Comparison of ENCODE assay signal across 27 mouse cellular contexts in the genomic region with DNA sequence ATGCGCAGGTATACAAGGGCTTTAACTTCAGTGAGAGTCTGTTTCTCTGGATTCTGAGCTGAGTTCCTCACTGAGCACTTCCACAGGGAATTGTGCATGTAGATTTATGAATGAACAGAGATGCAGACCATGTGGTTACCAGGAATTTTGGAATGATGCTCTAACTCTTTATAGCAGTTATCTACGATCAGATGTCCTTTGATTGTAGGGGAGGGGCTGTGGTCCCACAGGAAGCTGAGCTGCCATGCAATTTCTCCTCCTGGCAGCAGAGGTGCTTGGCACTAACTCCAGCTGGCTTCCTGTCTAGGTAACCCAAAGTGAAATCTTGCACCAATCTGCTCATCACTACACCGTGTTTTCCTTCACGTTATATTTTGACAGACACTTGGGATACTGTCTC.
DNase-seq lines count a peak whose midpoint lies in the region; ATAC-seq and TF ChIP-seq lines count a peak whose summit lies in the region.
"Had no signal": no experiment of that assay in that cellular context is flagged by ENCODE, and none has a peak within 500 bp of the region (broad histone marks: within the 10 kb centered on the region; RNA-seq: fewer than 3 reads in every experiment).

No protein-coding gene starts in this region.

- peak; percentile 75; the same call in 1 of the 2 replicates for ATAC-seq in forebrain, embryonic 14.5 days
- peak; percentile 58; the same call in 1 of the 2 replicates for ATAC-seq in forebrain, postnatal 0 days
- ATAC-seq: intestine, postnatal 0 days; Patski had no signal

- no peaks in the 10 kb centered on the region for H3K36me3 ChIP-seq in forebrain, embryonic 14.5 days (ENCODE audit: control insufficient read depth, insufficient read depth, low read length)
- H3K36me3 ChIP-seq in forebrain, embryonic 10.5 days (replicated peaks), result no peaks in the 10 kb centered on the region
- H3K36me3 ChIP-seq in forebrain, postnatal 0 days (ENCODE audit: insufficient read depth), result no peaks in the 10 kb centered on the region
- H3K36me3 ChIP-seq: embryonic facial prominence, embryonic 10.5 days; embryonic facial prominence, embryonic 13.5 days; G1E; hindbrain, embryonic 12.5 days; hindbrain, embryonic 15.5 days had no signal

- H3K9ac ChIP-seq in forebrain, embryonic 14.5 days (ENCODE audit: low read length), result no peak overlapping the region
- H3K9ac ChIP-seq in forebrain, postnatal 0 days, result no peak overlapping the region
- H3K9ac ChIP-seq: embryonic facial prominence, embryonic 13.5 days; hindbrain, embryonic 12.5 days; hindbrain, embryonic 15.5 days had no signal

- peak; percentile 71 to 74 for DNase-seq in cerebellum, postnatal 14 days
- no peak for DNase-seq in cerebellum, adult 2 months
- peak; percentile 74 for DNase-seq in forebrain, embryonic 14.5 days (ENCODE audit: low spot score)
- no peak for DNase-seq in forebrain, embryonic 10.5 days (ENCODE audit: extremely low spot score, low spot score)
- peak; percentile 82 for DNase-seq in brain, embryonic 14.5 days (ENCODE audit: low read depth)
- DNase-seq in forebrain, postnatal 0 days, result peak; percentile 56
- DNase-seq in adipocyte (ENCODE audit: low spot score), result no peak
- DNase-seq: adrenal gland, adult 2 months; adrenal gland, postnatal 14 days; B cell, adult 2 months; cerebellum, adult 18-20 months; cerebellum, postnatal 36 days; embryo, embryonic 11 days; gastrocnemius, adult 2 months; gastrocnemius, postnatal 14 days; heart, adult 11 months; kidney, adult 2 months had no signal

- H3K9me3 ChIP-seq in forebrain, embryonic 14.5 days (replicated peaks; ENCODE audit: control insufficient read depth, low read length), result no peaks in the 10 kb centered on the region
- no peaks in the 10 kb centered on the region for H3K9me3 ChIP-seq in forebrain, embryonic 10.5 days
- H3K9me3 ChIP-seq in forebrain, postnatal 0 days (ENCODE audit: low read length), result no peaks in the 10 kb centered on the region
- H3K9me3 ChIP-seq: embryonic facial prominence, embryonic 10.5 days; embryonic facial prominence, embryonic 13.5 days; G1E; hindbrain, embryonic 12.5 days; hindbrain, embryonic 15.5 days had no signal

- H3K27me3 ChIP-seq in cerebellum, adult 2 months (ENCODE audit: control insufficient read depth, insufficient read depth, low read length), result no peaks in the 10 kb centered on the region
- no peaks in the 10 kb centered on the region for H3K27me3 ChIP-seq in forebrain, embryonic 14.5 days (replicated peaks; ENCODE audit: control insufficient read depth, insufficient read depth, low read length)
- no peaks in the 10 kb centered on the region for H3K27me3 ChIP-seq in forebrain, embryonic 10.5 days (ENCODE audit: poor library complexity, severe bottlenecking)
- no peaks in the 10 kb centered on the region for H3K27me3 ChIP-seq in forebrain, postnatal 0 days (ENCODE audit: insufficient read depth, low read length)
- H3K27me3 ChIP-seq: CH12.LX; embryonic facial prominence, embryonic 13.5 days; hindbrain, embryonic 12.5 days; hindbrain, embryonic 15.5 days; Patski had no signal

- no peak overlapping the region for H3K27ac ChIP-seq in cerebellum, adult 2 months (ENCODE audit: insufficient read depth, low read length)
- H3K27ac ChIP-seq in forebrain, embryonic 14.5 days (ENCODE audit: low read depth, low read length), result no peak overlapping the region
- H3K27ac ChIP-seq in forebrain, embryonic 10.5 days, result no peak overlapping the region
- no peak overlapping the region for H3K27ac ChIP-seq in forebrain, postnatal 0 days (ENCODE audit: low read depth, low read length)
- H3K27ac ChIP-seq: embryonic facial prominence, embryonic 10.5 days; embryonic facial prominence, embryonic 13.5 days; gastrocnemius, adult 2 months; hindbrain, embryonic 12.5 days; hindbrain, embryonic 15.5 days had no signal

- TF ChIP-seq CTCF in cerebellum, adult 2 months (IDR thresholded peaks at IDR 0.05; ENCODE audit: borderline replicate concordance, insufficient read depth, low read depth, low read length), result no peak
- TF ChIP-seq CTCF in brain, embryonic 14.5 days (IDR thresholded peaks at IDR 0.05; ENCODE audit: borderline replicate concordance, extremely low read depth, insufficient read depth, insufficient read length), result no peak
- 0 out of 2 replicates have a peak, but pooled peaks have one; percentile 3 for TF ChIP-seq CTCF in forebrain, postnatal 0 days (IDR thresholded peaks at IDR 0.05; ENCODE audit: low read depth)

- no peak overlapping the region for H3K4me2 ChIP-seq in forebrain, embryonic 14.5 days (ENCODE audit: low read length)
- H3K4me2 ChIP-seq in forebrain, postnatal 0 days (ENCODE audit: low read depth), result no peak overlapping the region
- H3K4me2 ChIP-seq: embryonic facial prominence, embryonic 13.5 days; heart, embryonic 11.5 days; hindbrain, embryonic 12.5 days; hindbrain, embryonic 15.5 days had no signal

- peaks cover 2% of the 10 kb centered on the region; the same call in 1 of the 2 replicates for H3K4me1 ChIP-seq in cerebellum, adult 2 months (ENCODE audit: control insufficient read depth, insufficient read depth, low read length)
- H3K4me1 ChIP-seq in forebrain, embryonic 14.5 days (ENCODE audit: control insufficient read depth, insufficient read depth, low read length), result no peaks in the 10 kb centered on the region
- no peaks in the 10 kb centered on the region; the same call in 1 of the 2 replicates for H3K4me1 ChIP-seq in forebrain, embryonic 10.5 days
- no peaks in the 10 kb centered on the region for H3K4me1 ChIP-seq in forebrain, postnatal 0 days (ENCODE audit: insufficient read depth)
- H3K4me1 ChIP-seq: embryonic facial prominence, embryonic 10.5 days; embryonic facial prominence, embryonic 13.5 days; hindbrain, embryonic 12.5 days; hindbrain, embryonic 15.5 days had no signal

- H3K4me3 ChIP-seq in cerebellum, adult 2 months (replicated peaks; ENCODE audit: insufficient read depth, low read depth, low read length), result no peak overlapping the region
- H3K4me3 ChIP-seq in forebrain, embryonic 14.5 days (ENCODE audit: low read depth, low read length), result no peak overlapping the region
- no peak overlapping the region for H3K4me3 ChIP-seq in forebrain, embryonic 10.5 days
- H3K4me3 ChIP-seq in forebrain, postnatal 0 days (ENCODE audit: low read depth, low read length), result no peak overlapping the region
- H3K4me3 ChIP-seq: embryonic facial prominence, embryonic 10.5 days; embryonic facial prominence, embryonic 13.5 days; erythroblast, embryonic 14.5 days; gastrocnemius, adult 2 months; hindbrain, embryonic 12.5 days; hindbrain, embryonic 15.5 days had no signal

- TF ChIP-seq POLR2A in cerebellum, adult 2 months (IDR thresholded peaks at IDR 0.05; ENCODE audit: borderline replicate concordance, insufficient read depth, low read length), result no peak
- TF ChIP-seq POLR2A in brain, embryonic 14.5 days (IDR thresholded peaks at IDR 0.05; ENCODE audit: borderline replicate concordance, extremely low read depth, insufficient read depth, insufficient read length, poor library complexity, severe bottlenecking), result no peak

- WGBS in cerebellum, adult 2 months, result 27% methylated on average over 4 of the region's 4 CpGs
- 71% methylated on average over 4 of the region's 4 CpGs for WGBS in forebrain, embryonic 14.5 days
- 92% methylated on average over 4 of the region's 4 CpGs for WGBS in forebrain, embryonic 10.5 days
- WGBS in forebrain, postnatal 0 days, result 69% methylated on average over 4 of the region's 4 CpGs

Comparison
In these comparisons a context has a peak if more than half of its experiments do, and no peak if none do; other contexts are left out.
1. DNase-seq: peak in cerebellum, postnatal 14 days (2 of 2), forebrain, embryonic 14.5 days (single experiment), brain, embryonic 14.5 days (single experiment) and forebrain, postnatal 0 days (single experiment); none in cerebellum, adult 2 months (0 of 2), forebrain, embryonic 10.5 days (single experiment) and adipocyte (single experiment).